Mouse (Mus musculus): Measurements from ENCODE around the gene Lingo1. TPM values are rescaled to one million over a fixed set of nuclear protein-coding genes. Genes with fewer than 3 reads are reported as not detected.

The Lingo1 gene
- polyA plus RNA-seq, 1 experiment from 2014 or later: 56.7 TPM

GRCm38 (mm10) chr9:56611912-56612797, 184.1 kb downstream of the Lingo1 start:
- no peak for ATAC-seq (ENCODE audit: low read depth)
- peaks cover 11% of the 10 kb centered on the region; the same call in 1 of the 2 replicates for H3K4me1 ChIP-seq (ENCODE audit: control insufficient read depth, insufficient read depth, low read length)
- H3K9ac ChIP-seq (replicated peaks; ENCODE audit: low read depth, low read length): 0 out of 2 replicates have a peak overlapping the region, but pooled peaks have one; percentile 21
- no peaks in the 10 kb centered on the region for H3K36me3 ChIP-seq (ENCODE audit: control insufficient read depth, insufficient read depth, low read length)
- H3K9me3 ChIP-seq (ENCODE audit: control insufficient read depth, low read length): no peaks in the 10 kb centered on the region
- no peak overlapping the region for H3K4me3 ChIP-seq (ENCODE audit: low read depth, low read length)
- H3K27me3 ChIP-seq (ENCODE audit: control insufficient read depth, insufficient read depth, low read length): no peaks in the 10 kb centered on the region
- no peak overlapping the region for H3K4me2 ChIP-seq (ENCODE audit: low read depth, low read length)
- 83% methylated on average over 8 of the region's 8 CpGs for WGBS
- no peak overlapping the region; the same call in 1 of the 2 replicates for H3K27ac ChIP-seq (ENCODE audit: low read depth, low read length)

- H3K27me3 ChIP-seq (ENCODE audit: control insufficient read depth, insufficient read depth, low read length): no peaks in the 10 kb centered on the region
- no peaks in the 10 kb centered on the region for H3K9me3 ChIP-seq (ENCODE audit: control insufficient read depth, low read length)
- ATAC-seq (ENCODE audit: low read depth): no peak
- no peaks in the 10 kb centered on the region for H3K36me3 ChIP-seq (ENCODE audit: control insufficient read depth, insufficient read depth, low read length)
- no peak overlapping the region for H3K4me2 ChIP-seq (ENCODE audit: low read depth, low read length)
- H3K4me3 ChIP-seq (ENCODE audit: low read depth, low read length): no peak overlapping the region
- peaks cover 11% of the 10 kb centered on the region for H3K4me1 ChIP-seq (ENCODE audit: control insufficient read depth, insufficient read depth, low read length)
- WGBS: 63% methylated on average over 6 of the region's 6 CpGs
- H3K27ac ChIP-seq (ENCODE audit: low read depth, low read length): 0 out of 2 replicates have a peak overlapping the region, but pooled peaks have one; percentile 16
- no peak overlapping the region for H3K9ac ChIP-seq (replicated peaks; ENCODE audit: low read depth, low read length)
Measured at GRCm38 (mm10) chr9:56610955-56611354, 185.3 kb downstream of the Lingo1 start.

DNA sequence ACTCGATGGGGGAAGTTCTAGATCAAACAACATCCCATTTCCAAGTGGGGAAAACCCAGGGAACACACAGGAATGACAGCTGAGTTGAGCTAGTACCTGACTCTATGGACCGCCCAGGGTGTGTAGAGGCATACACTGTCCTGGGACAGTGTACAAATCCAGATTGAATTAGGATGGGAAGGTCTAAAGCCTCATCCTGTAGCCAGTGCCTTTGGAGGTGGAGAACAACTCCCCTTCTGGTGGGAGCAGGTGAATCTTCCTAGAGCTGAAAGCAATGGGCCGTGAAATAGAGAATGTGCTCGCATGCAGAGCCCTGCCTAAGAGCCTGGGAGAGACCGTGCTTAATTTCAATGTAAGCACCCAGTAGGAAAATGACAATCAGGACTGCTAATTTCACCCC, 185.8 kb downstream of the Lingo1 start:
- Histone ChIP-seq H3K4me3 (ENCODE audit: low read depth, low read length) (no peak overlapping the region), H3K9me3 (ENCODE audit: control insufficient read depth, low read length) (no peaks in the 10 kb centered on the region), H3K4me1 (ENCODE audit: control insufficient read depth, insufficient read depth, low read length) (peaks cover 16% of the 10 kb centered on the region), H3K4me2 (ENCODE audit: low read depth, low read length) (no peak overlapping the region), H3K27ac (ENCODE audit: low read depth, low read length) (peak overlapping the region; percentile 16; the same call in 1 of the 2 replicates), H3K36me3 (ENCODE audit: control insufficient read depth, insufficient read depth, low read length) (no peaks in the 10 kb centered on the region), H3K9ac (replicated peaks; ENCODE audit: low read depth, low read length) (no peak overlapping the region), H3K27me3 (ENCODE audit: control insufficient read depth, insufficient read depth, low read length) (no peaks in the 10 kb centered on the region)
- 66% methylated on average over 5 of the region's 5 CpGs for WGBS
- ATAC-seq (ENCODE audit: low read depth): no peak

- Histone ChIP-seq H3K4me2 (ENCODE audit: low read depth, low read length) (no peak overlapping the region), H3K27me3 (ENCODE audit: control insufficient read depth, insufficient read depth, low read length) (no peaks in the 10 kb centered on the region), H3K36me3 (ENCODE audit: control insufficient read depth, insufficient read depth, low read length) (no peaks in the 10 kb centered on the region), H3K9ac (replicated peaks; ENCODE audit: low read depth, low read length) (no peak overlapping the region), H3K4me1 (ENCODE audit: control insufficient read depth, insufficient read depth, low read length) (peaks cover 26% of the 10 kb centered on the region), H3K9me3 (ENCODE audit: control insufficient read depth, low read length) (no peaks in the 10 kb centered on the region), H3K27ac (ENCODE audit: low read depth, low read length) (no peak overlapping the region), H3K4me3 (ENCODE audit: low read depth, low read length) (no peak overlapping the region)
- WGBS: 15% methylated on average over 5 of the region's 5 CpGs
- ATAC-seq (ENCODE audit: low read depth): no peak
Measured at GRCm38 (mm10) chr9:56609486-56609885, 186.8 kb downstream of the Lingo1 start.

DNA sequence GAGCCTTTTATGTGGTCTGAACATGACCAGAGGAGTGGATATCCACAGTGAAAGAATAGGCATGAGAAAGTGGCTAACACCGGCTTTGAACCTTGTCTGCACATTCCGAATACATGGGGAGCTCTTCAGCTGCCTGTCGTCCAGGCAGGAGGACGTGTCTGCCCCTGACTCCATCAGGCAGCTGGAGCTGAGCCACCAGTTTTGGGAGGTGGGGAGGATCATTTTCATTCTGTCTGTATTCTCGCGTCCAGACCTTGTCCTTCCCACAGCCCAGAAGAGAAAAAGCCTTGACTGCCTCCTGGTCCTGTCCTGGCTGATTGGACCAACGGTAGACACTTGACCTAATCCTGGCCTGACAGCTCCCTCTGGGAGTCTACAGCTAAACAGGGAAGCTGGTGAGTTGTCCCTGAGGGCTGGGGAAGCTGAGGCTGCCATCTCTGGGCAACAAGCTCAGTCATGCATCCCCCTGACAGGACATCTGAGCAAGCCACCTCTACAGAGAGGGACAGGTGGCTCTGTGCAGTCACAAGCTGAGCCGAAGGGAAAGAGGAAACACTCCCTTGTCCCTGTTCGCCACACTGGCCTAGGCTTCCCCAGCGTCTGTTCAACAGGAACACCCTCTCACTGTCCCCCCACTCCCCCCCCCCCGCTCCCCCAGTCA, 187.4 kb downstream of the Lingo1 start:
- no peaks in the 10 kb centered on the region for H3K27me3 ChIP-seq (ENCODE audit: control insufficient read depth, insufficient read depth, low read length)

GRCm38 (mm10) chr9:56606082-56606740, 190.1 kb downstream of the Lingo1 start:
- H3K27me3 ChIP-seq (ENCODE audit: control insufficient read depth, insufficient read depth, low read length): no peaks in the 10 kb centered on the region
- peaks cover 26% of the 10 kb centered on the region for H3K4me1 ChIP-seq (ENCODE audit: control insufficient read depth, insufficient read depth, low read length)
- H3K4me2 ChIP-seq (ENCODE audit: low read depth, low read length): no peak overlapping the region
- no peak overlapping the region for H3K9ac ChIP-seq (replicated peaks; ENCODE audit: low read depth, low read length)
- WGBS: 59% methylated on average over 16 of the region's 16 CpGs
- H3K9me3 ChIP-seq (ENCODE audit: control insufficient read depth, low read length): no peaks in the 10 kb centered on the region
- no peak for ATAC-seq (ENCODE audit: low read depth)
- no peak overlapping the region for H3K4me3 ChIP-seq (ENCODE audit: low read depth, low read length)
- no peak overlapping the region for H3K27ac ChIP-seq (ENCODE audit: low read depth, low read length)
- no peaks in the 10 kb centered on the region for H3K36me3 ChIP-seq (ENCODE audit: control insufficient read depth, insufficient read depth, low read length)

More for the DNA sequence above, 187.4 kb downstream of the Lingo1 start:
- no peak overlapping the region for H3K27ac ChIP-seq (ENCODE audit: low read depth, low read length)
- WGBS: 26% methylated on average over 11 of the region's 11 CpGs
- 0 out of 2 replicates have a peak overlapping the region, but pooled peaks have one; percentile 4 for H3K9ac ChIP-seq (replicated peaks; ENCODE audit: low read depth, low read length)
- H3K9me3 ChIP-seq (ENCODE audit: control insufficient read depth, low read length): no peaks in the 10 kb centered on the region
- H3K4me2 ChIP-seq (ENCODE audit: low read depth, low read length): no peak overlapping the region
- no peaks in the 10 kb centered on the region for H3K36me3 ChIP-seq (ENCODE audit: control insufficient read depth, insufficient read depth, low read length)
- no peak overlapping the region for H3K4me3 ChIP-seq (ENCODE audit: low read depth, low read length)
- no peak for ATAC-seq (ENCODE audit: low read depth)
- H3K4me1 ChIP-seq (ENCODE audit: control insufficient read depth, insufficient read depth, low read length): peaks cover 29% of the 10 kb centered on the region

GRCm38 (mm10) chr9:56605443-56605806, 190.8 kb downstream of the Lingo1 start:
- Histone ChIP-seq H3K4me1 (ENCODE audit: control insufficient read depth, insufficient read depth, low read length) (peaks cover 26% of the 10 kb centered on the region), H3K9me3 (ENCODE audit: control insufficient read depth, low read length) (no peaks in the 10 kb centered on the region), H3K27ac (ENCODE audit: low read depth, low read length) (peak overlapping the region; percentile 28; the same call in 1 of the 2 replicates), H3K27me3 (ENCODE audit: control insufficient read depth, insufficient read depth, low read length) (no peaks in the 10 kb centered on the region), H3K36me3 (ENCODE audit: control insufficient read depth, insufficient read depth, low read length) (no peaks in the 10 kb centered on the region), H3K4me2 (ENCODE audit: low read depth, low read length) (no peak overlapping the region), H3K4me3 (ENCODE audit: low read depth, low read length) (no peak overlapping the region), H3K9ac (replicated peaks; ENCODE audit: low read depth, low read length) (no peak overlapping the region)
- ATAC-seq (ENCODE audit: low read depth): peak; percentile 32; the same call in 1 of the 2 replicates

DNA sequence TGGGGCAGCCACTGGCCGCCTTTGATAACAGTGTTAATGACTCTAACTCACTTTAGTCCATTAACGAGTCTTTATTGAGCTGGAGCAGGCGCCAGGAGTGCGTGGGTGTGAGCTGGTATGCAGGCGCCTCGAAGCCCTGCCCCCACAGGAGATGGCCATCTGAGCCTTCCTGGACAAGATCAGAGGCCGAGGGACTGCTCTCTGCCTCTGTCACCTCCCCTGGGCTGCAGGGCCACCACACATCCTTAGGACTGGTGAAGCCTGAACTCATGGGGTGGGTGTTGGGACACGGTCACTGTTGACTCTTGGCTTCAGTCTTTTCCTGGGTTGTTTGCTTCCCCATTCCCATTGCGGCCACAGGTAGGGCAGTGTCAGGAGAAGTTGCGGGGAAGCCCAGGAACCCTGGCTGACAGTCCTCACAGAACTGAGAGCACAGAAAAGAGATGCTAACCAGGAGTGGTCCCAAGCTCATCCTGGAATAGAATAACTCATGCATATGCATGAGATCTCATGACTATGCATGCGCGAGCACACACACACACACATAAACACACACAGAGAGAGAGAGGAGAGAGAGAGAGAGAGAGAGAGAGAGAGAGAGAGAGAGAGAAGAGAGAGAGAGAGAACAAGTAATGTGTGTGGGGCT, 191.3 kb downstream of the Lingo1 start:
- H3K4me2 ChIP-seq (ENCODE audit: low read depth, low read length): no peak overlapping the region
- ATAC-seq (ENCODE audit: low read depth): peak; percentile 73; the same call in 1 of the 2 replicates
- 15% methylated on average over 12 of the region's 12 CpGs for WGBS
- H3K9me3 ChIP-seq (ENCODE audit: control insufficient read depth, low read length): no peaks in the 10 kb centered on the region
- H3K27me3 ChIP-seq (ENCODE audit: control insufficient read depth, insufficient read depth, low read length): no peaks in the 10 kb centered on the region
- H3K36me3 ChIP-seq (ENCODE audit: control insufficient read depth, insufficient read depth, low read length): no peaks in the 10 kb centered on the region
- H3K27ac ChIP-seq (ENCODE audit: low read depth, low read length): peak overlapping the region; percentile 28; the same call in 1 of the 2 replicates
- no peak overlapping the region for H3K9ac ChIP-seq (replicated peaks; ENCODE audit: low read depth, low read length)
- peaks cover 26% of the 10 kb centered on the region for H3K4me1 ChIP-seq (ENCODE audit: control insufficient read depth, insufficient read depth, low read length)
- H3K4me3 ChIP-seq (ENCODE audit: low read depth, low read length): no peak overlapping the region
